Mouse (Mus musculus) thymus, postnatal 10 days (tissue): ENCODE measurements at regions not wholly inside any gene's neighbourhood (a gene's known extent, or its start where the extent isn't known, plus 50 kb on each side); places are given as distances from the start of the nearest gene placed in this dataset.
"Not testable (repeated sequence)": the region's sequence is repeated elsewhere in the genome, so short reads cannot be mapped to it uniquely, and the experiment has no call there.

ENCODE experiments used
- DNase-seq, 2 experiments: peaks; one replicate each; pipeline ENCODE4 v3.0.0; 2021; ENCODE audit warnings: low spot score in 2 of 2

DNA sequence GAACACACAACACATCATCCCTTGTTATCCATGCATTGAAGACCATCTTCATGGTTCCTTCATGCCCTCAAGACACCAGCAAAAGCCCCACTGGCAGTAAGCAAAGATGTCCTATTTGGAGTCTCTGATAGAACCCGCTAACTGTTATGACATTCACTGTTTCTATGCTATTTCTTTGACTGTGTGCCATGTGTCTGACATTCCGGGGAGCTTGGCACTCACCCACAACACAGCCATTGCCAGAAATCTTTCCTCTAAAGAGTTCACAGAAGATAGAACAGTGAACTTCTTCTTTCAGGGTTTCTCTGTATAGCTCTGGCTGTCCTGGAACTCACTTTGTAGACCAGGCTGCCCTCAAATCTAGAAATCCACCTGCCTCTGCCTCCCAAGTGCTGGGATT lies 261.2 kb downstream of the Setd4 start:
- DNase-seq = no peak

DNA sequence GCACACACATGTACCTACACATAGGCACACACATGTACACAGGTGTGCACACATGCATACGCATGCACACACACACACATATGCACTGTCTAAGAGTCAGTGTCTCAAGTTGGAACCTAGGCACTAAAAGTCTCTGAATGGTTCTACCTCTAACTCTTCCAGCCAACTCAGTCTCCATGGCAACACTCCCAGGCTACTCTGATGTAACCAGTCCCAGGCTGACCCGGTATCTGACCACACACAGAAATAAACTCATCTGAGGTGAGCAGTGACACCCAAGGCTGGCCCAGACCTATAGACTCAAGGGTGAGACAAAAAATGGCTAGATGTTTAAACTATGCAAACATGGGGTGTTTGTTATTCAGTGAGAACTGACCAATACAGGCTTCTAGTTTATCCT lies 262.1 kb downstream of the Setd4 start:
- DNase-seq = no peak

DNA sequence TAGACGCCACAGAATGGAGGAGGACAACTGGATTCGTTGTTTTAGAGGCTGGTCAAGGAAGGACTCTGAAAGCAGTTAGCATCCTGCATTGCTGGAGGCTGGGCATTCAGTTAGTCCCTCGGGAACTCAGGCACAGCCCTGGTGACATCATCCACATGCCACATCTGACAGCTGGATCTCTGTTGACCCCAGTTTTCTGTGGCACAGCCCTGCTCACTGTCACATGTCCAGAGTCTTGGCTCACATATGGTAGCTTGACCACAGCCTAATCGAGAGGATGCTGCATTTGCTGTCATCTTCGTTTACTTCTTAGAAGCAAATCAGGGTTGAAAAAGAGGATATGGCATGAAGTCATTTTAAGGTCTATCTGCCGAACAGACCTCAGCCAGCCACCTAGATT lies 265.1 kb downstream of the Setd4 start:
- no peak for DNase-seq

- no peak for DNase-seq
Measured at GRCm38 (mm10) chr16:93335322-93336111, 268.3 kb downstream of the Setd4 start.

DNA sequence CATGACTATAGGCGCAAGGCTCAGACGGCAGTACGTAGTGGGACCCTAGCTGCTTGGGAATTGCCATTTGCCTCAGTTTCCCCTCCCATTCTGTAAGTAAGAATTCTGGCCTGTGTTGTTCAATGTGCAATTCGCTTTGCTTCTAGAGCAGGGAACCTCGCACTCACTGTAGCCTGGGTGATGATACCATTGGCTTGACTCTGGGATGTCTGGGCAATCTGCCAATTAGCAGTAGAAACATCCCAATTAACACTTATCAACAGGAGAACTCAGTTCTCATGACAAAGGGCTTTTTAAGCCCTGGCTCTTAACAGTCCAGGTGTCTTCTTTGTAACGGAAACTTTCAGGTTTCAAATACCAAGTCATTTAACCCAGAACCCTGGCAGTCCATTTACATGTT lies 270.2 kb downstream of the Setd4 start:
- no peak for DNase-seq

- DNase-seq = no peak
Measured at GRCm38 (mm10) chr16:93328680-93329395, 275.0 kb downstream of the Setd4 start.

- DNase-seq = no peak
Measured at GRCm38 (mm10) chr16:93324911-93325310, 279.0 kb downstream of the Setd4 start.

- no peak for DNase-seq
Measured at GRCm38 (mm10) chr16:93323172-93323571, 280.7 kb downstream of the Setd4 start.

- DNase-seq = no peak
Measured at GRCm38 (mm10) chr16:93319581-93319980, 284.3 kb downstream of the Setd4 start.

- DNase-seq = no peak
Measured at GRCm38 (mm10) chr16:93311644-93312043, 292.2 kb downstream of the Setd4 start.

GRCm38 (mm10) chr16:93308666-93309360 lies 295.1 kb downstream of the Setd4 start:
- DNase-seq = no peak

- DNase-seq = no peak
Measured at GRCm38 (mm10) chr16:93306951-93307350, 296.9 kb downstream of the Setd4 start.

DNA sequence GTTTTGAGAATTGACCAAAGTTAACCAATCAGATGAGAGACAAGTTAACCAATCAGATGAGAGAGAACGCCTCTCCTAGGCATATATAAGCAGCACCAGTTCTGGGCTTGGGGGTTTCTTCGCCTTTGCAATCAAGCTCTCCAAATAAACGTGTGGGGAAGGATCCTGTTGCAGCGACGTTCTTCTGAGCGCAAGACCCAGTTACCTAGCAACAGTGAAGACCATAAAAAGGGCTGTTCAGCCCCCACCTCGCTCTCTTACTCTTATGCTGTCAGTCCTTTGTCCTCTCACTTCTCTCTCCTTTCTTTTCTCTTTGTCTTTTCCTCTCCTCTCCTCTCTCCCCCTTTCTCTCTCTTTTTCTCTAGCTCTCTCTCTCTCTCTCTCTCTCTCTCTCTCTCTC lies 297.7 kb downstream of the Setd4 start:
- DNase-seq = not testable (repeated sequence)

DNA sequence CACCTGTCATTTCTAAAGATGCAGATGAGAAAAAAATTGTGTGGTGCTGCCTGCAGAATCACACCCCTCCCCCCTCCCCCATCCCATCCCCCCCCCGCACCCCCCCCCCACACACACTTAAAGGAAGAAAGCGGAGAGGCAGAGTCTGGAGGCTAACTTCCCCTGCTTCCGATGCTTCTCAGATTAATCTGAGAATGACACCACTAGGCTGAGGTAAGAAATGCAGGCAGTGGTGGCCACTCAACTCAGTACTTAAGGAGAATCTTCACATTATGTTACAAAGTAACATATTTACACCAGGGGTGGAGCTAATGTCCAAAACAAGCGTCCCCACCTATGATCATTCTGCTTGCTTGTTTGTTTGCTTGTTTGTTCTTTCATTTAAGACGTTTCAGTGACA lies 309.4 kb downstream of the Setd4 start:
- peak in 1 of 2 experiments; percentile 19 for DNase-seq

DNA sequence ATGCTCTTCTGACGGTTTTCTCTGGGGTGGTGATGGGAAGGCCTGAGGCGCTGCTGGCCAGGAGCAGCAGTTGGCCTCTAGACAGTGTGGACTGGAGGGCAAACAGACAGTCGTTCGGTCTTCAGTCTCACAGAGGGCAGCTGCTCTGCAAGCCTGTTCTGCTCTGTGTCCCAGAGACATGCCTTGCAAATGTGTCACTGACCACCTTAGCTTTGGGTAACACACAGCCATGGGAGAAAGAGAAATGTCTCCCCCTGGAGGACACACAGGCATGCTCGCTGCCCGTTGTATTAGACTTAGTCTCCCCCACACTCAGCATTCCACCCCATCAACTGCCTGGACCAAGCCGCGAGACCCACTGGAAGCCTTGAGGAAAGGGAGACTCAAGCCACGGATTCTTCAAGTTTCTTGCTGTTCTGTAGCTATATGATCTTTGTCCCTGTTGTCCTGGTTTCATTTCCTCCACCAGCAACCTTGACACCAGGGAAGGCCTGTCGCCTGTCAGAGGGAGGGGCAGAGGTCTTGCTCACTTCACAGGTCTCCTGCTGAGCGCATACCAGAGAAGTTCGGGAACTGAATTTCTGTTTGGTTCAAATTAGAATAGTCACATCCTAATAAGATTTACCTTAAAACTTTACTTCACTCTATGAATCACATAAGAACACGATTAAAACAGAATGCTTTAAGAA lies 310.8 kb downstream of the Setd4 start:
- peak; percentile 69 to 88 for DNase-seq

DNA sequence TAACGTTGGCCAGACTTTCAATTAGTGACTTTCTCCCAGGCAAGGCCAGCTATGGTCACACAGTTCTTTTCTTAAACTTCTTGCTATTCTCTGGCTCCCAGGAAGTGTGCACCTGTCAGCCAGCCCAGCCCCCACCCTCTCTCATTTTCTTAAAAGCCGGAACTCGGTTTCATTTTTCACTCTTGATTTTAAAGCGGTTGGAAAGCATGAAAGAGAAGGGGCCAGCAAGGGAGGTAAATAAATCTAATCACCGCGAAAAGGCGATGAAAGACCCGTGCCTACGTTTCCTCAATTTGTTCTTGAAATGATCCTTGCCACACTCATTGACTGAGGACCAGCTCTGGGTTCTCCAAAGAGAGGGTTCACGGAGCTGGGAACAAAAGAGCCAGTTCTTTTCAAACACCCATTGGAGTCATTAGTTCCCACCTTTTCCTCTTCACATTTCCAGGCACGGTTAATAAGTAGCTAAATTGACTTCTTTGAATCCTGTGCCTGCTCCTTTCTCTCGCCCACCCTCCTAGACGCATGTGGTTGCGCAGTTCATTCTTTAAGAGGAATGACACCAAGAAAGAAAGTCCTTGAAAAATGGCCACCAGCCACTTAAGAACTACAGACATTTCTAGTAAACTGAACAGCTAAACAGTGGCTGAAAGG lies 311.6 kb downstream of the Setd4 start:
- DNase-seq = peak in 1 of 2 experiments; percentile 35

DNA sequence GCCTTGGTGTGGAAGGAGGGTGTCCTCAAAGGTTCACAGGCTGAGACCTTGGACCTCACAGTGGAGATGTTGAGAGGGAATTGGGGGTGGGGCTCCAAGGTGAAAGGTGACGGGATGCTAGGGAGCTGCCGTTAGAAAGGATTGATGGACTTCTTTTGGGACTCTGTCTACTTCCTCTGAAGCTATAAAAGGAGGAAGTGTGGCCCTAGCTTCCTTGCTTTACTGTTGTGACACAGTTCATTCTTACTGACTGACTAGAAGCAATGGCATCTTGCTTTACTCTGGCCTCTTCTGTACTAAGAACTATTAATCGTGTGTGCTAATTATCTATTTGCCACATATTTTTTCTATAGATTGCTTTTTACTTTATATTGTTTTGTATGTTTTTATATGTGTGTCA lies 315.8 kb downstream of the Setd4 start:
- no peak for DNase-seq

GRCm38 (mm10) chr16:93287520-93287919 lies 316.3 kb downstream of the Setd4 start:
- DNase-seq = no peak

DNA sequence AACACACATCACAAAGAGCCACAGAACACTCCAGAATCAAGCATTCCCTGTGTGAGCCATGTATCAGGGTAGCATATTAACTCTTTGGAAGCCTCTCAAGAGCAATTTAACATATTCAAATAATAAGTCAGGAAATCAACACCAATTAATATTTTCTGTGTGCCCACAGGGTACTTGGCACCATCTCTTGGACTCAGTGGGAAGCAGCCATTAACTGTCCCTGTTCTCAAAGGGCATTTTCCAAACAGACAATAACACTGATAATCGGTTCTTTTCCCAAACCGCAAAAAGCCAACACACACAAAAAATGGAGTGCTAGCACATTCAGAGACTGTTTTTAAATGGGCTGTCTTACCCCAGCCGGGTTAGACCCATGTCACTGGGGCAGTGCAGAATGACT lies 317.0 kb downstream of the Setd4 start:
- DNase-seq = no peak

- DNase-seq = no peak
Measured at GRCm38 (mm10) chr16:93285191-93285590, 318.7 kb downstream of the Setd4 start.

DNA sequence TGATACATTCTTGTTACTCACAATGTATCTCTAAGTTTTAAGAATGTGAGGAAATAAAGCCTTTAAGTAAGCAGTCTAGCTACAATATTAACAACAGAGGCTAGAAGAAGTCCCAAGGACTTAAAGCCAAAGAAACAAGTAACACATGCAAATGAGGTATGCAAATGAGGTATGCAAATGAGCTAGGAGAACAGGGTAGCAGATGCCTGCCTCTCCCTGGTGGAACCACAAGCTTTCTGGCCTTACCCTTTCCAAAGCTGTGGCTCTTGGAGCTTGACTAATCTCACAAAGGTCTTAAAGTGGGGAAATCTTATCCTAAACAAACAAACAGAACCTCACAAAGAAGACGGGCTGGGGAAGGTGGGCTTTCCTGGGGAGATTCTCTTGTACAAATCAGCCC lies 322.1 kb downstream of the Setd4 start:
- DNase-seq = no peak

GRCm38 (mm10) chr16:93272636-93273035 lies 331.2 kb downstream of the Setd4 start:
- DNase-seq = no peak
